Mouse (Mus musculus) bone marrow macrophage, adult 2 months (primary cell): ENCODE results near the gene Ccnd2. TPM values are rescaled to one million over a fixed set of nuclear protein-coding genes. Genes with fewer than 3 reads are reported as not detected.

Source experiments
- H3K27ac ChIP-seq: 2 replicates; pipeline ENCODE4 v1.5.1; 2012; ENCODE audit warnings: low read depth, low read length; ENCODE audit not compliant: insufficient read depth
- H3K4me1 ChIP-seq: 2 replicates; pipeline ENCODE4 v1.6.1; 2012; ENCODE audit warnings: low read length; ENCODE audit not compliant: control insufficient read depth, insufficient read depth
- H3K4me3 ChIP-seq: 2 replicates; pipeline ENCODE4 v1.5.1; 2012; ENCODE audit warnings: mild to moderate bottlenecking, low read length, moderate library complexity; ENCODE audit not compliant: insufficient read depth
- CTCF ChIP-seq: IDR thresholded peaks from 2 replicates; pipeline ENCODE4 v1.5.1; 2012; ENCODE audit warnings: low read depth, mild to moderate bottlenecking, low read length, moderate library complexity
- POLR2A ChIP-seq: IDR thresholded peaks from 2 replicates; pipeline ENCODE4 v1.6.1; 2012; ENCODE audit warnings: mild to moderate bottlenecking, low read depth, low read length, borderline replicate concordance
- polyA plus RNA-seq: library from polyadenylated mRNA; stranded (reverse); fragments of >200 nt; gene quantifications from 2 replicates; pipeline ENCODE4 v1.2.4, GENCODE M21; 2012; ENCODE audit not compliant: missing spikeins, insufficient read depth, insufficient read length

The Ccnd2 gene
- polyA plus RNA-seq, 1 experiment, result 1.3 TPM

DNA sequence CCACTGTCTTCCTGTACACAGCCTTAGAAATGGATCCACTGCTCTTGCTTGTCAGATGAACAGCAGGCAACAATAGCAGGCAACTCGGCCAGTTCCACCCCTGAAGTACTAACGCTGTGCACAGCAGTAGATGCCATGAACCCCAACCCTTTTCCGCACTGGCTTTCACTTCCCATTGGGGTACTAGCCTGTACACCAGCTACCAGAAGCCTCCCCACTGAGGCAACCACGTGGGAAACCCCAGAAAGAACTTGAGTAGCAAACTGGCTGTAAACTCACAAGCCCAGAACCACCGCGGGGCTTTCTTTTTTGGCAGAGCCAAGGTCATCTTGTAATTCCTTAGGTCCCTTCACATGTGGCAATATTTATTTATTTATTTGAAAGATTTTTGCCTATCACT is 70.2 kb downstream of the Ccnd2 start:
- no peak overlapping the region for H3K27ac ChIP-seq
- H3K4me3 ChIP-seq, result no peak overlapping the region
- no peaks in the 10 kb centered on the region for H3K4me1 ChIP-seq
- TF ChIP-seq POLR2A (no peak), CTCF (no peak)

DNA sequence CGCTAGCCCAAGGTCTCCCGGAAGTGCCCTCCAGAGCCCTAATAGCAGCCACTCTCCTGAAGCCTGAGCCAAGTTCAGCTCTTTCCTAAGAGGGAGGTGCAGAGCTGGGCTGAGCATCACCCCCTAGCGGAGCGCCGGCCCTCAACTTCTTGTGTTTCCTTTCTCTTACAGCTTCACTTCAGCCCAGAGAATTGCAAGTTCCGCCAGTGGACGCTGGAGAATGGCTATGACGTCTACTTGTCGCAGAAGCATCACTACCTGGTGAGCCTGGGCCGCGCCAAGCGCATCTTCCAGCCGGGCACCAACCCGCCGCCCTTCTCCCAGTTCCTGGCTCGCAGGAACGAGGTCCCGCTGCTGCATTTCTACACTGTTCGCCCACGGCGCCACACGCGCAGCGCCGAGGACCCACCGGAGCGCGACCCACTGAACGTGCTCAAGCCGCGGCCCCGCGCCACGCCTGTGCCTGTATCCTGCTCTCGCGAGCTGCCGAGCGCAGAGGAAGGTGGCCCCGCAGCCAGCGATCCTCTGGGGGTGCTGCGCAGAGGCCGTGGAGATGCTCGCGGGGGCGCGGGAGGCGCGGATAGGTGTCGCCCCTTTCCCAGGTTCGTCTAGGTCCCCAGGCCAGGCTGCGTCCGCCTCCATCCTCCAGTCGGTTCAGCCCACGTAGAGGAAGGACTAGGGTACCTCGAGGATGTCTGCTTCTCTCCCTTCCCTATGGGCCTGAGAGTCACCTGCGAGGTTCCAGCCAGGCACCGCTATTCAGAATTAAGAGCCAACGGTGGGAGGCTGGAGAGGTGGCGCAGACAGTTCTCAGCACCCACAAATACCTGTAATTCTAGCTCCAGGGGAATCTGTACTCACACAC is 71.9 kb downstream of the Ccnd2 start:
- TF ChIP-seq POLR2A (no peak), CTCF (peak; percentile 31; the same call in 1 of the 2 replicates)
- Histone ChIP-seq H3K27ac (no peak overlapping the region), H3K4me3 (peak overlapping the region; percentile 52), H3K4me1 (no peaks in the 10 kb centered on the region)

Other genes starting within 250 kb of the Ccnd2 start
- gene Dyrk4, start 230.4 kb downstream of the Ccnd2 start, polyA plus RNA-seq, result not detected in 2 replicates
- gene Rad51ap1, start 212.6 kb downstream of the Ccnd2 start, polyA plus RNA-seq, result 20.5 and 26.8 TPM in 2 replicates
- gene D6Wsu163e, start 212.2 kb downstream of the Ccnd2 start, polyA plus RNA-seq, result 39.7 TPM in 2 replicates
- gene Fgf6, start 136.6 kb downstream of the Ccnd2 start, polyA plus RNA-seq, result not detected in 2 replicates
- gene Fgf23, start 79.3 kb downstream of the Ccnd2 start, polyA plus RNA-seq, result not detected in 2 replicates
- 3.4 and 5.3 TPM in 2 replicates for gene Tigar, start 42.6 kb downstream of the Ccnd2 start, polyA plus RNA-seq